Mouse (Mus musculus) spleen, postnatal 14 days (tissue): ENCODE data around the gene Il31ra.

Experiments
- DNase-seq, 2 experiments: peaks; one replicate each; pipeline ENCODE4 v3.0.0; 2021 to 2022; ENCODE audit warnings: low spot score in 2 of 2

The Il31ra gene

DNA sequence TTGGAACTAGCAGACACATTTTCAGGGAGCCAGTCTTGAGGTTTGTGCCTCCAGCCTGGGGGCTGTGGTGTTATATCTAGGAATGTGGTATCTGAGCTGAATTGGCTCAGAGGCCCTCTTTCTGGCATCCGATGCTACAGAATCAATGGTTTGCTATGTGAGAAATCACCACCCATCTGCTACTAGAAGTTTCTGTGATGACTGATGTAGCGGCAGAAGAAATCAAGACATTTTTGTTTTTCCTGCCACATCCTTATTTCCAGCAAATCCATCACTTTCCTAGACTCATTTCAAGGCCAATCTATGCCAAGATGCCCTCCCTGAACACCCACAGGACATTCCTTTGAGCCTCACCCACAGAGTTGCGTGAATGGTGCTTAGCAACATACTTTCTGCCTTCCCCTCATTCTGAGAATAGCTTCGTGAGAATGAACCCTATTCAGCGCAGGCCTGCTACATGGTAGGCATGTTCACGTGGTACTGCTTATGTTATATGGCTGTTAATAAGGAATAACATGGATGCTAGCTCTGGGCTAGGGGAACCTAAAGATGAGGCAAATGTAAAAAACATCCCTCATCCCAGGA lies 33.5 kb downstream of the Il31ra start:
- no peak for DNase-seq

DNA sequence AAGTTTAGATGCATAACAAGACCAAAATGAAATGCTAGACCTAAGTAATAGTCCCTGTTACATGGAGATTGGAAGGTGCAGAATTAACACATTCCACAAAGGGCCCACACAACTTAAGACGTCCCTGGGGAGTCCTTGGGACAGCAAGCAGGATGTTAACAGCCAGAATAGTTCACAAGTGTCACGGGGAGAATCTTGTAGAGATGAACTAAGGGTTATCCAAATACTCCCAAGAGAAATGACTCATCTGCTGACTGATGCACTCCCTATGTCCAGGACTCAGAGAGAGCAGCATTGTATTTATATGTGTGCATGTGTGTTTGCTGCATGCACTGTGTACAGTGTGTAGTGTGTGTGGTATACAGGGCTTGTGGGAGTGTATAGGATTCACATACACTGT lies 37.7 kb downstream of the Il31ra start:
- no peak for DNase-seq

DNA sequence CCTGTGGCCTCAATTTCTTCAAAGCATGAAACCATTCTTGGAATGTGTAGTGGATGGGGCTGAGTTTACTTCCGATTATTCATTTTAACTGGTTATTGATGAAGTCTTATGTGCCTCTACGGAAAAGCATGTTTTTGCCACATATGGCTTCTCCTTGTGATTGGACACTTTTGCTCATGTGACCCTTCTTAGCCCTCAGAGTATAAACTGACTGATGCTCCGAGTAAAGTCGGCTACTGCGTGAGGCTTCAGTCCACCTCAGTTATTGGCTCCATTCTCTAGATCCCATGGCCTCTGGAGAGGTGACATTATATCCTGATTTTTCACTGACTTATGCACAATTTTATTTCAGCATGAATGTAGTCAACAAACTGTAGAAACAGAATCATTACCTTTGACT lies 40.9 kb downstream of the Il31ra start:
- no peak for DNase-seq

DNA sequence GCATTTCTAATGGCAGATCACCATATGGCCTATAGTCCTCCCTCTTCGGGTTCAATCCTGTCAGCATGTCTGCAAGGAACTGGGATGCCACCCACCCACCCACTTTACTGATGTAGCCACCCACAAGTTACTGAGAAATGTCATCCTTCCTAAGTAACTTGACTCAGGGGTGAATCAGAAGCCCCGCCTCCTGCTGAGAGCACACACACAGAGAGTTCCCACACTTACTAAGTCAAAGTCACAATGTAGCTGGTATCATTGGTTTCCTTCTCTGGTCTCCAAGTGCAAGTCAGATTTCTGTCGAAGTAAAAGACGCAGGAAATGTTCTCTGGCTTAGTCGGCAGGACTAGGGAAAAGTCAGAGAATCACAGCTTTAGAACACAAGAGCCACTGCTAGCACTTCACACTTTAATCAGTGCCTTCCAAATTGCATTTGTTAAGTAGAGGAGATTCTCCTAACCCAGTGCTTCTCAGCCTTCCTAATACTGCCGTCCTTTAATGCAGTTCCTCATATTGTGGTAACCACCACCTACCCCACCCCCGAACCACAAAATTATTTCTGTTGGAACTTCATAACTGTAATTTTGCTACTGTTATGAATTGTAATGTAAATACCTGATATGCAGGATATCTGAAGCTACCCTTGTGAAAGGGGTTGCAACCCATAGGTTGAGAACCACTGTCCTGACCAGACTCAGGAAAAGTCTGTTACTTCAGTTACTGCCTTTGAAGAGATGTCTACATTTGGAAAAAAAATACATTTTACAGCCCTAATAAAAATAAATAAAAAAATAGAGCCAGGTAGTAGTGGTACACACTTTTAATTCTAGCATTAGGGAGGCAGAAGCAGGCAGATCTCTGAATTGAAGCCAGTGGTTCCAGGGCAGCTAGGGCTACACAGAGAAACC lies 42.3 kb downstream of the Il31ra start:
- DNase-seq: no peak

GRCm38 (mm10) chr13:112541223-112541975 lies 52.8 kb downstream of the Il31ra start:
- no peak for DNase-seq

DNA sequence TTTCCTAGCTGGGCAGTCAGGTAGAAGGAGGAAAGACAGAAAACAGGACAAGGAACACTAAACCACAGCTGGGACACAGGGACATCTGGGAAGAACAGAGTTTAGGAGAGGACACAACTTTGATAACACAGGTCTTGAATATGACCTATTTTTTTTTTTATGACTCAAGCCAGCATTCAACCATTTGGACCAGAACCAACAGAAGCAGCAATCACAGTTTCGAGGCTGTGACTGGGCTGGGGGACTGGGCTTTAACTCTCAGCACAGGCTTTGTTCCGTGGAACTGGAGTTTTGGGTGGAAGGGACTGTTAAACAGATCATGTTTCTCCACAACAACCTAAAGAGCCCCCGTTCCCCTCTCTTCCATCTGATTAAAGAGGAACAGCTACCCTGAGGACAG lies 53.5 kb downstream of the Il31ra start:
- DNase-seq: no peak

GRCm38 (mm10) chr13:112537065-112537464 lies 57.1 kb downstream of the Il31ra start:
- no peak for DNase-seq

DNA sequence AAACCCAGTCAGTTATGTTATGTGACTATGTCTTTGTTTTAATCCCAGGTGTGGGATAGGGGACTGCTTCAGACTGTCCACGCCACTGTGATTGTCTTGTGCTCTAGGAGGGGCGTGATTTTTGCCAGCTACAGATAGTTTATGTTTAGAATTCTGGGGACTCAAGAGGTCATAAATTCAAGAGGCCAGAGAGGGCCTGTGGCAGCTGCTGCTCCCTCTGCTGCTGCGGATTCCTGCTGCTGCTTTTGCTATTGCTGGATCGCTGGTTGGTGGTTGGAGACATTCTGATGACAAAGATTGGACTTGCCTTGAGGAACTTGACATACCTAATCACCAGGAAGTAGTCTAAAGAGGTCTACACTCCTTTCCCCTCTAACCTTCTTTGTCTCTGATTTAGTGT lies 57.5 kb downstream of the Il31ra start:
- DNase-seq: no peak

DNA sequence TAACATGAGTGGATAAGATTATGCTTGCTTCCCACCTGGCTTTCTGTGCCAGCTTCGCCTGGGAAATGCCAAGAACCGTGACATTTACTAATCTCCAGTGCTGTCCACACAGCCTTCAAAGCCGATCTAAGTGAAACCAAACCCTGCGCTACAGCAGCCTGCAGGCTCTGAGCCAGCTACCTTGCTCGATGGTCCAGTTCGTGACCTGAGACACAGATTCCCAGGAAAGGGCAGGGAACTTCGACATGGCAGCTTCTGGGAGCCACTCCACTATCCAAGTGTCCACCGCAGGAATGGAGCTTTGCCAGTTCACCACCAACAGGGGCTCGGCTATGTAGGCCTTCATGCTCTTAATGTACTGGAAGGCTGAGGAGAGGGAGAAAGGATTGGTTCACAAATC lies 60.6 kb downstream of the Il31ra start:
- no peak for DNase-seq

- no peak for DNase-seq
Observed at GRCm38 (mm10) chr13:112532235-112532634, 61.9 kb downstream of the Il31ra start.

GRCm38 (mm10) chr13:112529893-112530292 lies 64.3 kb downstream of the Il31ra start:
- DNase-seq: peak; percentile 19 to 56

- DNase-seq: no peak
Observed at GRCm38 (mm10) chr13:112527186-112527585, 67.0 kb downstream of the Il31ra start.

GRCm38 (mm10) chr13:112523346-112523970 lies 70.7 kb downstream of the Il31ra start:
- DNase-seq: no peak

DNA sequence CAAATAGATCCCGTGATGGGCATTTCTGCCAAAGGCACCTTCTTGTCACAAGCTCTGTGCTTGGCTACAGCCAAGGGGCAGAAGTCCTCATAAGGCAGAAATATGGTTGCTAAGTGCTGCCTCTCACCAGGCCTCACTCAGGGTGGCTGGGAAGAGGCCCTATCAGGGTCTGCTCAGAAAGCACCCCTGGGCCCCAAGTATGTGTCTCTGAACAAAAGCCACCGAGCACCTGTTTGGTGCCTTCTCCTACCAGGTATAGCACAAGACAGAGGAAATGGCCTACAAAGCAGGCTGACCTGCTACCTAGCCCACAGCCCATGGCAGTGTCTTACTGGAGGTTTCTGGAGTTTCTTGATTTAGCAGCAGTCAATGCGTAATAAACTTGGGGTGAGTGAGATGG lies 71.3 kb downstream of the Il31ra start:
- no peak for DNase-seq

DNA sequence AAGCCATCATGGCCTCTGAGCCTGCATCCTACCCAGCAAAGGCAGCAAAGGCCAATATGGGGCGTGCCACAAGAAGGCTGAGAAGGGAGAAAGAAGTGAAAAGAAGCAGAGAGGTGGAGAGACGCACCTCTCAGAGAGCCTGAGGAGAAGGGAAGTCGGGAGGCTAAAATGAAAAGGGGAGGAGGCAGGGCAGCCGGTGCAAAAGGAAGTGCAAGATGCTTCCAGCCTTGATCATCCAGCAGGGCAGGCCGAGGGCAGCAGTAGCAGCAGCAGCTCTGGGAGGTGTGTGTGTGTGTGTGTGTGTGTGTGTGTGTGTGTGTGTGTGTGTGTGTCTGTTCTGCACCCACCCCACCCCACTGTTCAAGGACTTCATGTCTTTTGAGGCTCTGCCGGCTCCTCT lies 71.9 kb downstream of the Il31ra start:
- DNase-seq: no peak

- no peak for DNase-seq
Observed at GRCm38 (mm10) chr13:112514546-112514945, 79.6 kb downstream of the Il31ra start.

DNA sequence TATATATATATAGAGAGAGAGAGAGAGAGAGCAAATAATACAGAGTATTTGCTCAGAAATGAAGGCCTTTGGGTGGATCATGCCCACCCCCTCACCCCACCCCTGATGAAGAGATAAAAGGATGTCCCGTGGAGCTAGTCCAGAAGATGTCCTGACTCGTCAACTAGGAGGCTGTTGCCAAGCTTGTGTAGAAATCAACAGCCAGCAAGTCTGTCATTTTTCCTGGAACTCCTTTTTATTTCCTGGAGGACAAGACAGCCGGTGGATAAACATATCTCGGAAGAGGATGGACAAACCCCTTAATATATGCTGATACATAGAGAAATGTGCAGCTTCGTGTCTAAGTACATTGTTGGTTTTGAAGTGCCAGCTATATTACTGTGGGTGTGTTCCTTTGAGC lies 81.3 kb downstream of the Il31ra start:
- DNase-seq: no peak

DNA sequence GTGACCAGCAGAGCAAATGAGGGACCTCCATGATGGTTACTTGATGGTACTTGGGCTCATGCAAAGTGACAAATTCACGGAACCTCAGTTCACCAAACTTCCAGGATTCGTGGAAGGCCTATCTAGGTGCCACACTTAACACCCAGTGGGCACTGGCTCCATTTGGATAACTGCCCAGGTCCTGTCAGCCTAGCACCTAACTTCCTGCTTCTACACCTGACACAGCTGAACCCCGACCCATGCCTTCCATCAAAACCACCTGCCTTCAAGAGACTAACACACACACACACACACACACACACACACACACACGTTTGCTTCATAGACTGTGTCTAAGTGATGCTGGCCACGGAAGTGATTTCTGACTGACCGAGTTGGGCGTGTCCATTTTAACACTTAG lies 82.3 kb downstream of the Il31ra start:
- DNase-seq: no peak

DNA sequence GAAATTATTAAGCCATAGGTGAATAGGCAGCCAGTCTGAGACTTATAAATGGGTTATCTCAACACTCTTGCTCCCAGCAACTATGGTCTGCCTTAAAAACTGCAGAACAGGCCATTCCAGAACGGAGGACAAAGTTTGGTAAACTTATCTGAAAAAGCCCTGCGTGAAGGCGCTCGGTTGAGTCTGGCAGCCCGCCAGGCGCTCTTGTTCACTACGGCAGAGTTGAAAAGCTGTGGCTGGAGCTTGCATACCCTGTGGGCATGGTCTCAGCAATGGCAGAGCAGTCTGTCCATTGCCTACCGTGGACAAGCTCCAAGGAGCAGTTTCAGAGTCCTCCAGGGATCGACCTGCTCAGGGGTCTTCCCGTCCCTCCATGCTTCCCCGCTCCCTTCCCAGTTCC lies 82.9 kb downstream of the Il31ra start:
- DNase-seq: no peak

DNA sequence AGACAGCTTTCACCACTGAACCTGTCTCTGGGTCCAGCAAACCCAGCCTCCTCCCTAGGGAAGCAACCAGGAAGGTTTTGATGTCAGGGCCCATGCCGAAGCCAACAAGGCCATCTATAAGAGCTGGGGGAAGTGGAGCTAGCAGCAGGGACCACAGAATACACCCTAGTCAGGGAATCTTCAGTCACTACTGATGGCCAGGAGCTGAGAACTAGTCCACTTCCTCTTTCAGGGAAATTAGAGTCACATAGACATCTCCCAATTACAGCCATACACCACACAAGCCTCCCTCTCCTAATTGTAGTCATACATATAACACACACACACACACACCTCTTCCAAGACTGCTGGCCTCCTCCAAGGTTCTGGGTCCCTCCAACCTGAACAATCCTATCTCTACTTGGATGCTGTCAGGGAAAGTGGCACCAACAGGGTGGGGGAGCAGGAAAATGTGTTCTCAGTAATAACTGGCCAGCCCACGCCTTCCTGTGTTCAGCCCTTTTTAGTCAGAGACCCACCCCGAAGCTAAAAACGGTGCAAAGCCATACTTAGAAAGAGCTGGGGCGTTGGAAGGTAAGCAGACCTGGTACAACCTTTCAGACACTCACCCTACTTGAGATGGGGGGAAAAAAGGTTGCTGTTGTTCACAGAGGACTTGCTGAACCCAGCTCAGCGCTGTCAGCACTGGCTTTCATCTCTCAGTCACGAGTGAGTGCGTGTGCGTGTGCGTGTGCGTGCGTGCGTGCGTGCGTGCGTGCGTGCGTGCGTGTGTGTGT lies 83.5 kb downstream of the Il31ra start:
- DNase-seq: no peak

GRCm38 (mm10) chr13:112509465-112509864 lies 84.7 kb downstream of the Il31ra start:
- peak in 1 of 2 experiments; percentile 24 for DNase-seq
